Mouse (Mus musculus): Measurements from ENCODE around the gene Pnma5. TPM values are rescaled to one million over a fixed set of nuclear protein-coding genes. Genes with fewer than 3 reads are reported as not detected.
"Not testable (repeated sequence)": the region's sequence is repeated elsewhere in the genome, so short reads cannot be mapped to it uniquely, and the experiment has no call there.

Pnma5 gene
- total RNA-seq (2014; rRNA removed) = 0.08 and 0.67 TPM in 2 replicates
- polyA plus RNA-seq (2015; fragmentation: Nextera tagmentation; extraction: Ambion mirVana) = 0.14 and 0.22 TPM in 2 replicates

- H3K4me3 ChIP-seq (ENCODE audit: low read depth, low read length) = no peak within 1 kb of the TSS
- no peaks in the 10 kb centered on the region for H3K4me1 ChIP-seq (ENCODE audit: insufficient read depth)
- DNase-seq = no peak
- no peak within 1 kb of the TSS for H3K27ac ChIP-seq (ENCODE audit: low read depth, low read length)
- WGBS = 79% methylated on average over 1 of the region's 1 CpGs
- H3K9me3 ChIP-seq (ENCODE audit: low read length) = no peaks in the 10 kb centered on the region
- ATAC-seq = no peak
- H3K4me2 ChIP-seq (ENCODE audit: low read depth) = no peak within 1 kb of the TSS
- no peaks in the 10 kb centered on the region for H3K36me3 ChIP-seq (ENCODE audit: insufficient read depth)
- no peak within 1 kb of the TSS for H3K9ac ChIP-seq
- H3K27me3 ChIP-seq (ENCODE audit: insufficient read depth, low read length) = no peaks in the 10 kb centered on the region
- no peak for TF ChIP-seq CTCF (IDR thresholded peaks at IDR 0.05; ENCODE audit: low read depth)
These were observed at the start of gene Pnma5 for GRCm38 (mm10) chrX:73037003-73037402. TSS of gene Pnma5 (minus strand) at chrX:73037103.

DNA sequence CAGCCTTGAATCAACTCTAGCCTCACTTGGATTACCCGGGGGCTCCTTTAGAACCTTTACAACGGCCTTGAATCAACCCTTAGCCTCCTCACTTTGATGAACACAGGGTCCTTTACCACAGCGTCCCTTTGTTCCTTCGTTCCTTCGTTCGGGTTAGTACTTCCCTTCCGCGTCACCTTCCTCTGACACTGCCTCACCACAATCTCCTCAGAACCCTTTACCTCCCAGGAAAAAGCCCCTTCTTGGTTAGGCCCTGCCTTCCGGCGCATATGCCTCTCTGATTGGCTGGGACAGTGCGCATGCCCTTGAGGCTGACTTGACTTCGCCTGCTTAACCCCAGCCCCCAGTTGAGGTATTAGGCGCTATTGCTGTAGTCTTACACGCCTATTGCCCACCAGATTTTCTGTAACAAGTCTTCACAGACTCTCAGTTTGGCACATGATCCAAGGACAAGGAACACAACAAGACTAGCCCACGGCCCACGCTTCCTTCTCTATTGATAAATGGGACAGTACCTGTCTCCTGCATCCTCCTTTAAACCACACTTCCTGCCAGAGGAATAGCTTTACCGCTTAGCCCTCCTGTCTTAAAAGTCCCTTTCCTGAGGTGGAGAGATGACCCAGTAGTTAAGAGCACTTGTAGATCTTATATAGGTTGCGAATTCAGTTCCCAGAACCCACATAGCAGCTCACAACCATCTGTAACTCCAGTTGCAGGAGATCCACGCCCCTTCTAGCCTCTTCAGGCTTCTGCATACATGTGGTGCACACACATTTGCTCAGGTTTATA is 45.6 kb upstream of the Pnma5 start, which contains the start of gene Xlr4a:
TSS of gene Xlr4a (minus strand) at position 212 of the 789 bp plus-strand sequence.
- H3K27me3 ChIP-seq (ENCODE audit: insufficient read depth, low read length); DNase-seq; ATAC-seq; H3K36me3 ChIP-seq (ENCODE audit: insufficient read depth); H3K27ac ChIP-seq (ENCODE audit: low read depth, low read length); H3K9ac ChIP-seq; H3K4me2 ChIP-seq (ENCODE audit: low read depth); H3K9me3 ChIP-seq (ENCODE audit: low read length); H3K4me1 ChIP-seq (ENCODE audit: insufficient read depth); H3K4me3 ChIP-seq (ENCODE audit: low read depth, low read length): not testable (repeated sequence)
- WGBS = 84% methylated on average over 19 of the region's 19 CpGs

DNA sequence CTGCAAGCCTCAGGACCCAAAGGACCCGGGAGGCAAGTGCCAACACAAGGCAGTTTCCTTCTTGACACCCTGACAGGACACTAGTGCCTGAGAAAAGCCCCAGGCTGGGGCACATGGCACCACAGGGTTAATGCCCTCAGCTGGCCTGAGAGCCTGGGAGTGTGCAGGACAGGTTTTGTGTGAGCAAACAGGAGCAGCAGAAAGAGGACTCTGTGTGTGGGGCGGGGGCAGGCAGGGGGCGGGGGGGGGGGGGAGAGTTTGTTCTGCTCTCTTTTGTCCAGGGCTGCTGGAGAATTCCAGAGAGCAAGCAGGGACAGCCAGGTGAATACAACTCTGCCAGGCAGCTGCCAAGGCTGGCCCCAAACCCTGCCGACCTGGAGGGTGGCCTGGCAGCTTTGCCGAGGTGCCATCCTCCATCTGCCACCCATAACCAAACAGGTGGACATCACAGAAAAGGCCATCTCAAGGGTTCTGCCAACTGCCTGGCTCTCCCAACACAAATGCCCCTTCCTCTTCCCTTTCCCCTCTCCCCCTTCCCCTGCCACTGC is 29.9 kb upstream of the Pnma5 start:
- not testable (repeated sequence) for DNase-seq; H3K4me2 ChIP-seq (ENCODE audit: low read depth); H3K9me3 ChIP-seq (ENCODE audit: low read length); H3K36me3 ChIP-seq (ENCODE audit: insufficient read depth); ATAC-seq; H3K27ac ChIP-seq (ENCODE audit: low read depth, low read length); H3K4me1 ChIP-seq (ENCODE audit: insufficient read depth); H3K27me3 ChIP-seq (ENCODE audit: insufficient read depth, low read length); H3K9ac ChIP-seq; H3K4me3 ChIP-seq (ENCODE audit: low read depth, low read length)
- no CpG with 5 or more reads among the region's 5 CpGs for WGBS

GRCm38 (mm10) chrX:73064415-73064793 is 27.5 kb upstream of the Pnma5 start, which contains the start of gene Pnma3:
TSS of gene Pnma3 (plus strand) at chrX:73064787.
- WGBS = 47% methylated on average over 7 of the region's 7 CpGs
- no peak for ATAC-seq
- H3K4me3 ChIP-seq (ENCODE audit: low read depth, low read length) = peak within 1 kb of the TSS; percentile 37
- no peaks in the 10 kb centered on the region for H3K9me3 ChIP-seq (ENCODE audit: low read length)
- DNase-seq = no peak
- TF ChIP-seq CTCF (IDR thresholded peaks at IDR 0.05; ENCODE audit: low read depth) = no peak
- H3K4me1 ChIP-seq (ENCODE audit: insufficient read depth) = no peaks in the 10 kb centered on the region
- H3K27me3 ChIP-seq (ENCODE audit: insufficient read depth, low read length) = no peaks in the 10 kb centered on the region
- H3K27ac ChIP-seq (ENCODE audit: low read depth, low read length) = no peak within 1 kb of the TSS
- H3K36me3 ChIP-seq (ENCODE audit: insufficient read depth) = no peaks in the 10 kb centered on the region
- peak within 1 kb of the TSS; percentile 55 for H3K4me2 ChIP-seq (ENCODE audit: low read depth)
- H3K9ac ChIP-seq = peak within 1 kb of the TSS; percentile 51

DNA sequence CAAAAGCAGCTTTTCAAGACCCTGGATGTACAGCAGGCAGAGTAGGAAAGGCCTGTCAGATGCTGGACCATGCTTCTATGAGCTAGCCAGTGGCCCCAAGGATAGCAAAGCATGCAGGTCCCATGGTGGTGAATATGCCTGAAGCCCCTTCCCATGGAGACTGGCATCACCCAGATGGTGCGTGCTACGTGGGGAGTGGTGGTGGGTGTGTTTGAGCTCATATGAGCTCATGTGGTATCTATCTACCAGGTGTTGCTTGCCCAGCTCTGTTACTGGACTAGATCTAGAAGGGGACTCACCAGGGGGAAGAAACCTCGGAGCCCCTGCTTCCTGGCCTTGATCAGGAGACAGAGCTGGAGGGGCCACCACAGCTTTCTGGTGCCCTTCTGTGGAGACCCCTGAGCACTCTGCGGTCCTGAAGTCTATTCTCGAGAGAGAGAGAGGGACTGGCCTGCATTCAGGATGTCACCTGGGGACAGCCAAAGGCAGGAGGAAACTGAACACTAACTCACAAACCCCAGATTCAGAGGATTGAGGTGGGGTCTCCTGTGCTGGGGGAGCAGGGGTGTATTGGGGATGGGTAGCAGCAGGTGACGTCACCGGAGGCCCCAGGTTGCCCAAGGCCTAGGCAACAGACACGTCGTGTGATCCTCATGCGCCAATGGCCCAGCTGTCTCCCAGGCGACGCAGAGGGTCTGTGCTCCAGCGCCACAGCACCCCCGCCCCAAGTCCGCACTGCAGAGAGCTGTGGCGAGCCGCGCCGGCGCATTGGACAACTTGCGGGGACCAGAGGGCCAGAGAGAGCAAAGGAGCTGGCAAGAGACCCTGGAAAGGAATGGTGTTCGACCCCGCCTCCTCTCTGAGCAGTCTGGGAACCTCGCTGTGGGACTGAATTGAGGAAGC is 26.9 kb upstream of the Pnma5 start:
- DNase-seq (peak; percentile 65), ATAC-seq (peak; percentile 96)
- Histone ChIP-seq H3K9ac (peak overlapping the region; percentile 51), H3K27me3 (ENCODE audit: insufficient read depth, low read length) (no peaks in the 10 kb centered on the region), H3K9me3 (ENCODE audit: low read length) (no peaks in the 10 kb centered on the region), H3K27ac (ENCODE audit: low read depth, low read length) (no peak overlapping the region), H3K4me2 (ENCODE audit: low read depth) (peak overlapping the region; percentile 55), H3K36me3 (ENCODE audit: insufficient read depth) (no peaks in the 10 kb centered on the region), H3K4me3 (ENCODE audit: low read depth, low read length) (peak overlapping the region; percentile 37), H3K4me1 (ENCODE audit: insufficient read depth) (no peaks in the 10 kb centered on the region)
- no peak for TF ChIP-seq CTCF (IDR thresholded peaks at IDR 0.05; ENCODE audit: low read depth)
- 40% methylated on average over 24 of the region's 24 CpGs for WGBS

GRCm38 (mm10) chrX:73062323-73062722 is 25.4 kb upstream of the Pnma5 start:
- Histone ChIP-seq H3K36me3 (ENCODE audit: insufficient read depth) (no peaks in the 10 kb centered on the region), H3K9ac (no peak overlapping the region), H3K27me3 (ENCODE audit: insufficient read depth, low read length) (no peaks in the 10 kb centered on the region), H3K4me2 (ENCODE audit: low read depth) (no peak overlapping the region), H3K4me3 (ENCODE audit: low read depth, low read length) (no peak overlapping the region), H3K9me3 (ENCODE audit: low read length) (no peaks in the 10 kb centered on the region), H3K4me1 (ENCODE audit: insufficient read depth) (no peaks in the 10 kb centered on the region), H3K27ac (ENCODE audit: low read depth, low read length) (no peak overlapping the region)
- WGBS = 53% methylated on average over 5 of the region's 5 CpGs
- ATAC-seq (no peak), DNase-seq (no peak)
- no peak for TF ChIP-seq CTCF (IDR thresholded peaks at IDR 0.05; ENCODE audit: low read depth)
